Mouse (Mus musculus) layer of hippocampus, postnatal 36 days (tissue): ENCODE measurements at regions not wholly inside any gene's neighbourhood (a gene's known extent, or its start where the extent isn't known, plus 50 kb on each side); places are given as distances from the start of the nearest gene placed in this dataset.
A peak's percentile ranks its signal among the peaks of the same experiment; 100 is the strongest.

Experiments used
- DNase-seq, 2 experiments: peaks; one replicate each; pipeline ENCODE4 v3.0.0; 2022

DNA sequence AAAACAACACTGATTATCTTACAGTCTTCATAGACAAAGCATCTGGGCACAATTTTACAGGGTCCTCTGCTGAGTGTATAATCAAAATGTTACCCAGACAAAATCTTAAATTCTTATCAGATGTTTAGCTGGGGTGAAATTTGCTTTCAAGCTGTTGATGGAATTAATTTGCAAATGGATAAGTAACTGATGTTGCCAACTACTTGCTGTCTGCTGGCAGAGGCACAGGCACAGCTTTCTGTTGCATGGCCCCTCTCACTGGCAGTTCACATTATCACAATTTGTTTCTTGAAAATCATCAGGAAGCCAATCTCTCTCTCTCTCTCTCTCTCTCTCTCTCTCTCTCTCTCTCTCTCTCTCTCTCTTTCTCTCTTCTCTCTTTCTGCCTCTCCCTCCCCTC, 276.9 kb upstream of the Gm44 start:
- DNase-seq: peak in 1 of 2 experiments; percentile 1
